Mouse (Mus musculus): ENCODE measurements around the gene Men1. TPM values are rescaled to one million over a fixed set of nuclear protein-coding genes. Genes with fewer than 3 reads are reported as not detected.
"Not testable (repeated sequence)": the region's sequence is repeated elsewhere in the genome, so short reads cannot be mapped to it uniquely, and the experiment has no call there.

Gene Men1
- polyA plus RNA-seq, 1 experiment from 2014 or later, result 24.1 TPM

DNA sequence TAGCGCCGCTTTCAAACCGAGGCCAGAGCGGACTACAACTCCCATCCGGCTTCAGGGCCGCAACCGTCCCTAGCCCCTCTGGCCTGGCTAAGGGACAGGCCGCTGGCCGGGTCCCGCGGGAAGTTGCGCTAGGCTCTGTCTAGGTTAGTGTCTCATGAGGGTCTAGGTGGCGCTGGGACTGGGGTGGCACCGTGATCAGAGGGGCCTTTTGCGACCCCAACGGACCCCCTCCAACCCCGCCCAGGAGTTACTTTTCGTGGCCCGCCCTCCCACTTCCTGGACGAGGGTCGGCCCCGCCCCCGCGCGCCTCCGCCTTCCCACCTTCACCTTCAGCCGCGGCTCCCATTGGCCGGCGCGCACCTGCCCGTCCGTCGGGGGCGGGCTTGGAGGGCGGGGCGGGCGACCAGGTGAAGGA lies 28.6 kb upstream of the Men1 start, which contains the start of gene Cdc42bpg:
Gene Cdc42bpg (plus strand): TSS at position 320 of the 415 bp plus-strand sequence.
- Histone ChIP-seq H3K27ac (replicated peaks in 1 of 2; ENCODE audit: control insufficient read depth in 1 of 2, insufficient read depth in 1 of 2, low read depth in 2 of 2, low read length in 2 of 2) (peak within 1 kb of the TSS; percentile 70 to 72), H3K27me3 (ENCODE audit: control insufficient read depth, insufficient read depth, low read length) (no peaks in the 10 kb centered on the region), H3K36me3 (ENCODE audit: control insufficient read depth, insufficient read depth, low read length) (peaks cover 16% of the 10 kb centered on the region), H3K4me3 (ENCODE audit: control insufficient read depth in 1 of 2, insufficient read depth in 1 of 2, low read depth in 1 of 2, low read length in 2 of 2) (peak within 1 kb of the TSS; percentile 70 to 75), H3K9me3 (ENCODE audit: control insufficient read depth, low read length) (no peaks in the 10 kb centered on the region), H3K4me2 (ENCODE audit: low read length) (peak within 1 kb of the TSS; percentile 74), H3K4me1 (ENCODE audit: control insufficient read depth in 2 of 2, insufficient read depth in 2 of 2, low read length in 2 of 2) (peaks cover 4 to 14% of the 10 kb centered on the region in 2 experiments), H3K9ac (ENCODE audit: low read length) (peak within 1 kb of the TSS; percentile 77)
- under 1% methylated on average over 37 of the region's 38 CpGs for WGBS
- peak; percentile 74 for ATAC-seq (ENCODE audit: insufficient number of reproducible peaks, insufficient read depth, low FRiP score, low read depth)

DNA sequence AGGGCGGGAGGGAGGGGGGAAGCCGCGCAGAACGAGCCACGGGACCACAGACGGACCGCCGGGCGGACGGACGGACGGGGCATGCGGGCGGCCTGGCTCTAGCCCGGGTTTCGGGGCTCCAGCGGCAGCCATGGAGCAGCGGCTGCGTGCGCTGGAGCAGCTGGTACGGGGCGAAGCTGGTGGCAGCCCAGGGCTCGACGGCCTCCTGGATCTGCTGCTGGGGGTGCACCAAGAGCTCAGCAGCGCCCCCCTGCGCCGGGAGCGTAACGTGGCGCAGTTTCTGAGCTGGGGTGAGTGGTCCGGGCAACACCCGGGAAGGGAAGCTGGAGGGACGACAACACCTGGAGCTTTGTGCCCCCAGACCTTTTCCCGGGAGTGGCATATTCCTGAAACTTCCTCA lies 28.2 kb upstream of the Men1 start:
- H3K36me3 ChIP-seq (ENCODE audit: control insufficient read depth, insufficient read depth, low read length), result peaks cover 20% of the 10 kb centered on the region
- H3K4me2 ChIP-seq (ENCODE audit: low read length), result peak overlapping the region; percentile 74
- peaks cover 4 to 14% of the 10 kb centered on the region in 2 experiments for H3K4me1 ChIP-seq (ENCODE audit: control insufficient read depth in 2 of 2, insufficient read depth in 2 of 2, low read length in 2 of 2)
- no peaks in the 10 kb centered on the region for H3K27me3 ChIP-seq (ENCODE audit: control insufficient read depth, insufficient read depth, low read length)
- H3K4me3 ChIP-seq (ENCODE audit: control insufficient read depth in 1 of 2, insufficient read depth in 1 of 2, low read depth in 1 of 2, low read length in 2 of 2), result peak overlapping the region; percentile 70 to 75
- H3K9me3 ChIP-seq (ENCODE audit: control insufficient read depth, low read length), result no peaks in the 10 kb centered on the region
- under 1% methylated on average over 34 of the region's 34 CpGs for WGBS
- peak overlapping the region; percentile 77 for H3K9ac ChIP-seq (ENCODE audit: low read length)
- H3K27ac ChIP-seq (replicated peaks in 1 of 2; ENCODE audit: control insufficient read depth in 1 of 2, insufficient read depth in 1 of 2, low read depth in 2 of 2, low read length in 2 of 2), result peak overlapping the region in 1 of 2 experiments; percentile 72; a peak in 2 of 4 replicates
- peak; percentile 29 for ATAC-seq (ENCODE audit: insufficient number of reproducible peaks, insufficient read depth, low FRiP score, low read depth)

DNA sequence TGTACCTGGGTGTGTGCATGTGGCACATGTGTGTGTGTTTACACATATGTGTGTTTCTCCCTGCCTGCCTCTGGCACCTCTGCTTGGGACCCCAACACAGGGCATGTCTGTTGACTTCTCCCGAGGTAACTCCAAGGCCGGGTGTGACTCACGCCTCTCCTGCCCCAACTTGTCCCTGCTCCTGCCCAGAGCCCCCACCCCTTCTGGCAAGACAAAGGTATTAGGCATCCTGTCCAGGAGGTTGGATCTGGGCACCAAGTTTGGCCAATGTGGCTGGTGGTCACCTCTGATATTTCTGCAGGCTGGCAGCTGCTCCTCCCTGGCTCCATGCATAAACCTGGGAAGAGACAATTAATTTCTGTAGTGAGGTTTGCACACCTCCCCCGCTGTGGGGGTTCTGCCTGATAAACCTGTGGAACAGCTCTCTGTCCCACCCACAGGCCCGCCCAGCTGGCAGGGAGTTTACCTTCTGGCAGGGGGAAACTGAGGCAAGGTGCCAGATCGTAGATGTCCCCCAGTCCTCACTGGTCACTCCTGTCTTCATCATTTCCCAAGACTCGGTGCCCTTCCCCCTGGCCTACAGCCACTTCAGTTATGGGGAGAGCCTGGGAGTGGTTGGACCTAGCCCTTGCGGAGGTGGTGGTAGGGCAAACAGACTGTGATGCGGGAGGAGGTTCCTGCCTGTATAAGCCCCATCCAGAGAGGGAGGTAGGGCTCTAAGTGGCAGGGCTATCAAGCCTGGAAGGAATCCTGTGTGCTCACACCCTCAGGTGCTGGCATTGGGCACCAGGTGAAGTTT lies 26.8 kb upstream of the Men1 start:
- 78% methylated on average over 9 of the region's 9 CpGs for WGBS
- no peaks in the 10 kb centered on the region for H3K27me3 ChIP-seq (ENCODE audit: control insufficient read depth, insufficient read depth, low read length)
- no peaks in the 10 kb centered on the region for H3K9me3 ChIP-seq (ENCODE audit: control insufficient read depth, low read length)
- ATAC-seq (ENCODE audit: insufficient number of reproducible peaks, insufficient read depth, low FRiP score, low read depth), result no peak
- H3K4me2 ChIP-seq (ENCODE audit: low read length), result no peak overlapping the region
- no peak overlapping the region for H3K27ac ChIP-seq (replicated peaks in 1 of 2; ENCODE audit: control insufficient read depth in 1 of 2, insufficient read depth in 1 of 2, low read depth in 2 of 2, low read length in 2 of 2)
- H3K4me1 ChIP-seq (ENCODE audit: control insufficient read depth in 2 of 2, insufficient read depth in 2 of 2, low read length in 2 of 2), result peaks cover 4 to 14% of the 10 kb centered on the region in 2 experiments
- no peak overlapping the region for H3K4me3 ChIP-seq (ENCODE audit: control insufficient read depth in 1 of 2, insufficient read depth in 1 of 2, low read depth in 1 of 2, low read length in 2 of 2)
- H3K9ac ChIP-seq (ENCODE audit: low read length), result no peak overlapping the region
- H3K36me3 ChIP-seq (ENCODE audit: control insufficient read depth, insufficient read depth, low read length), result peaks cover 29% of the 10 kb centered on the region

DNA sequence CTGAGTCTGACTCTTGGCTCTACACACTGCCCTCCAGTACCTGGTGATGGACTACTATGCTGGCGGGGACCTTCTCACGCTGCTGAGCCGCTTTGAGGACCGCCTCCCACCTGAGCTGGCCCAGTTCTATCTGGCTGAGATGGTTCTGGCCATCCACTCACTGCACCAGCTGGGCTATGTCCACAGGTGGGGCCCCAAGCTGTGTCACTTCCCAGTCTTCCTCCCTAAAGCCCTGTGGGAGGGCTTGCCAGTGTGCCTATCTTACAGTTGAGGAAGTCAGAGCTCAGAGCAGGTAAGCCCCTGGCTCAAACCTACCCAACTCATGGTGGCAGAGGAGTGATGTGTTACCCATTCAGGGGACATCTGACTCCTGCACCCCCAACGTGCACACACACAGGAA lies 24.6 kb upstream of the Men1 start:
- Histone ChIP-seq H3K27ac (replicated peaks in 1 of 2; ENCODE audit: control insufficient read depth in 1 of 2, insufficient read depth in 1 of 2, low read depth in 2 of 2, low read length in 2 of 2) (no peak overlapping the region), H3K4me3 (ENCODE audit: control insufficient read depth in 1 of 2, insufficient read depth in 1 of 2, low read depth in 1 of 2, low read length in 2 of 2) (no peak overlapping the region), H3K4me1 (ENCODE audit: control insufficient read depth in 2 of 2, insufficient read depth in 2 of 2, low read length in 2 of 2) (peaks cover 4 to 8% of the 10 kb centered on the region in 2 experiments), H3K4me2 (ENCODE audit: low read length) (no peak overlapping the region), H3K27me3 (ENCODE audit: control insufficient read depth, insufficient read depth, low read length) (no peaks in the 10 kb centered on the region), H3K9ac (ENCODE audit: low read length) (no peak overlapping the region), H3K36me3 (ENCODE audit: control insufficient read depth, insufficient read depth, low read length) (peaks cover 50% of the 10 kb centered on the region), H3K9me3 (ENCODE audit: control insufficient read depth, low read length) (no peaks in the 10 kb centered on the region)
- ATAC-seq (ENCODE audit: insufficient number of reproducible peaks, insufficient read depth, low FRiP score, low read depth), result no peak
- 83% methylated on average over 5 of the region's 5 CpGs for WGBS

GRCm38 (mm10) chr19:6311783-6312182 lies 23.0 kb upstream of the Men1 start:
- H3K36me3 ChIP-seq (ENCODE audit: control insufficient read depth, insufficient read depth, low read length), result peaks cover 66% of the 10 kb centered on the region
- 92% methylated on average over 3 of the region's 3 CpGs for WGBS
- H3K9me3 ChIP-seq (ENCODE audit: control insufficient read depth, low read length), result not testable (repeated sequence)

DNA sequence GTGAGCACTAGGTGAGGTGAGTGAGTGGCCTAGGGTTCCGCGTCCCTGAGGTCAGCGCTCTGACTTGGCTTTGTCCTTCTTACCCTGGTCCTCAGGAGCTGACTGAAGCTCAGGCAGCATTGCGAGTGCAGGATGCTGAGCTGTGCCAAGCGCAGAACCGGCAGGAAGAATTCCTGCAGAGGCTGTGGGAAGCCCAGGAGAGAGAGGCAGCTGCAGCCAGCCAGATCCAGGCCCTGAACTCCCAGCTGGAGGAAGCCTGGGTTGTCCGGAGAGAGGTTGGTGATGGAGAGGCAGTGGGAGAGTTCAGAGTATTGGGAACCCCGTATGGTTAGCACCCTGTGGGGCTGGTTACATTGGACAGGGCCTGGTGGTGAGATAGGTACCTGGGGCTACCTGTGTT lies 21.0 kb upstream of the Men1 start:
- peaks cover 86% of the 10 kb centered on the region for H3K36me3 ChIP-seq (ENCODE audit: control insufficient read depth, insufficient read depth, low read length)
- no peaks in the 10 kb centered on the region; a peak in 1 of 4 replicates for H3K4me1 ChIP-seq (ENCODE audit: control insufficient read depth in 2 of 2, insufficient read depth in 2 of 2, low read length in 2 of 2)
- no peak overlapping the region for H3K9ac ChIP-seq (ENCODE audit: low read length)
- H3K27me3 ChIP-seq (ENCODE audit: control insufficient read depth, insufficient read depth, low read length), result no peaks in the 10 kb centered on the region
- 91% methylated on average over 8 of the region's 8 CpGs for WGBS
- H3K27ac ChIP-seq (replicated peaks in 1 of 2; ENCODE audit: control insufficient read depth in 1 of 2, insufficient read depth in 1 of 2, low read depth in 2 of 2, low read length in 2 of 2), result no peak overlapping the region
- H3K4me2 ChIP-seq (ENCODE audit: low read length), result no peak overlapping the region
- no peaks in the 10 kb centered on the region for H3K9me3 ChIP-seq (ENCODE audit: control insufficient read depth, low read length)
- no peak overlapping the region for H3K4me3 ChIP-seq (ENCODE audit: control insufficient read depth in 1 of 2, insufficient read depth in 1 of 2, low read depth in 1 of 2, low read length in 2 of 2)
- no peak for ATAC-seq (ENCODE audit: insufficient number of reproducible peaks, insufficient read depth, low FRiP score, low read depth)

More at GRCm38 (mm10) chr19:6311783-6312182, 23.0 kb upstream of the Men1 start:
- H3K9ac ChIP-seq (ENCODE audit: low read length); ATAC-seq (ENCODE audit: insufficient number of reproducible peaks, insufficient read depth, low FRiP score, low read depth); H3K4me3 ChIP-seq (ENCODE audit: control insufficient read depth in 1 of 2, insufficient read depth in 1 of 2, low read depth in 1 of 2, low read length in 2 of 2); H3K4me1 ChIP-seq (ENCODE audit: control insufficient read depth in 2 of 2, insufficient read depth in 2 of 2, low read length in 2 of 2); H3K27me3 ChIP-seq (ENCODE audit: control insufficient read depth, insufficient read depth, low read length); H3K27ac ChIP-seq (replicated peaks in 1 of 2; ENCODE audit: control insufficient read depth in 1 of 2, insufficient read depth in 1 of 2, low read depth in 2 of 2, low read length in 2 of 2); H3K4me2 ChIP-seq (ENCODE audit: low read length): not testable (repeated sequence)

DNA sequence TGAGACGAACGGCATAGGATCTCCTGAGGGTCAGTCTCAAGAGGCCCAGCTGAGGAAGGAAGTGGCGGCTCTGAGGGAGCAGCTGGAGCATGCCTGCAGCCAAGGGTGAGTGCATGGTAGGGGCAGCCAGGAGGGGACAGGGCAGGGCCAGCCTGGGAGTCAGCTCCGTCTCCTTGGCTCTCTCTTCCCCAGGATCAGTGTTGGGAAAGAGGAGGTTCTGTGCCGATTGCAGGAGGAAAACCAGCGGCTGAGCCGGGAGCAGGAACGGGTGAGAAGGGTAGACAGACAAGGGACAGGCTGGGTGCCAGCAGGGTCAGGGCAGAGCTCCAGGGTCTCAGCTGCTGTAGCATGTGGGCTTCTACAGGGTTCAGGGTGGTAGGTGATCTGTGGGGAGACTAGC lies 20.3 kb upstream of the Men1 start:
- H3K4me1 ChIP-seq (ENCODE audit: control insufficient read depth in 2 of 2, insufficient read depth in 2 of 2, low read length in 2 of 2), result no peaks in the 10 kb centered on the region; a peak in 1 of 4 replicates
- H3K27ac ChIP-seq (replicated peaks in 1 of 2; ENCODE audit: control insufficient read depth in 1 of 2, insufficient read depth in 1 of 2, low read depth in 2 of 2, low read length in 2 of 2), result no peak overlapping the region
- peaks cover 93% of the 10 kb centered on the region for H3K36me3 ChIP-seq (ENCODE audit: control insufficient read depth, insufficient read depth, low read length)
- H3K27me3 ChIP-seq (ENCODE audit: control insufficient read depth, insufficient read depth, low read length), result no peaks in the 10 kb centered on the region
- 80% methylated on average over 8 of the region's 8 CpGs for WGBS
- H3K4me3 ChIP-seq (ENCODE audit: control insufficient read depth in 1 of 2, insufficient read depth in 1 of 2, low read depth in 1 of 2, low read length in 2 of 2), result no peak overlapping the region
- no peak overlapping the region for H3K9ac ChIP-seq (ENCODE audit: low read length)
- H3K4me2 ChIP-seq (ENCODE audit: low read length), result no peak overlapping the region
- ATAC-seq (ENCODE audit: insufficient number of reproducible peaks, insufficient read depth, low FRiP score, low read depth), result no peak
- H3K9me3 ChIP-seq (ENCODE audit: control insufficient read depth, low read length), result no peaks in the 10 kb centered on the region

Measured in heart, embryonic 14.5 days (tissue).